Mouse (Mus musculus) cortical plate, adult 2 months (tissue): ENCODE results near the gene Fhad1.

Experiments used
- CTCF ChIP-seq: fragments of 200-500 bp; IDR thresholded peaks from 2 replicates; pipeline ENCODE4 v1.5.1; 2011; ENCODE audit warnings: mild to moderate bottlenecking, control low read depth, low read length; ENCODE audit not compliant: insufficient read depth; ENCODE audit errors: extremely low read depth
- POLR2A ChIP-seq: fragments of 200-500 bp; IDR thresholded peaks from 2 replicates; pipeline ENCODE4 v1.6.1; 2011; ENCODE audit warnings: mild to moderate bottlenecking, low read length, control low read depth; ENCODE audit not compliant: insufficient read depth; ENCODE audit errors: extremely low read depth

DNA sequence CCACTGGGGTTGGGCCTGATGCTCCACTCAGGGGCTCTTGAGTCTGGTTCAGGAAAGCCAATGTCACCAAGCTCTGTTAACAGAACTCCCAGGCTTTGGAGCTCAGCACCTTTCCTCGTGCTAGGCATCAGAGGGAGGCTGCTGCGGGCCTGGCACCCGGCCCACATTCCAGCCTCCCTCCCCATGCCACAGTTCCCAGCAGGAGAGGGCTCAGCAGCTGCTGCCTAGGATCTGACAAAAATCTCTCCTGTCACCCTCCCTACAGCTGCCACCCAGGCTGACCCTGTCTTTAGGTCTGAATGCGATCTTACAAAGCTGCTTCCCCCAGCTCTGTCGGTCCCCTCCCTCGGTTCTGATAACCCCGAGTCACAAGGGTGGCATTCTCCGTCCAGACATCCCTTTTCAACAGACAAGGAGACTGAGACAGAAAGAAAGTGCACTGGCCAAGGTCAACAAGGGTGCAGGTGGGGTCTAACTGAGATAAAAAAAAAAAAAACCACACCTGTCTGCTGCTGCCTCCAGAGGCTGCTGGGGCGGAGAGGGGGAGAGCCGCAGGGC, 147.9 kb downstream of the Fhad1 start:
- TF ChIP-seq CTCF (no peak), POLR2A (no peak)
